Mouse (Mus musculus) granulocyte monocyte progenitor cell, adult 5-6 weeks (primary cell): ENCODE data around the gene Recql5. TPM values are rescaled to one million over a fixed set of nuclear protein-coding genes. Genes with fewer than 3 reads are reported as not detected.

Experiments
- ATAC-seq: replicated peaks from 2 replicates; pipeline ENCODE4 v1.8.0; 2016; ENCODE audit warnings: mild to moderate bottlenecking, moderate TSS enrichment, inconsistent platforms; ENCODE audit not compliant: poor library complexity, severe bottlenecking
- total RNA-seq, 2 experiments: library from RNA; stranded (forward) in 1 of 2; stranded (reverse) in 1 of 2; fragments of 200-712, 200-1000 nt in 1 of 2; fragments of >200 nt in 1 of 2; fragmentation: Nextera tagmentation in 1 of 2; gene quantifications; 2 replicates each; pipeline ENCODE4 v1.2.3; 2014 to 2017

Gene Recql5
- total RNA-seq, 2 experiments from 2014 or later = 18.9 to 22.8 TPM

DNA sequence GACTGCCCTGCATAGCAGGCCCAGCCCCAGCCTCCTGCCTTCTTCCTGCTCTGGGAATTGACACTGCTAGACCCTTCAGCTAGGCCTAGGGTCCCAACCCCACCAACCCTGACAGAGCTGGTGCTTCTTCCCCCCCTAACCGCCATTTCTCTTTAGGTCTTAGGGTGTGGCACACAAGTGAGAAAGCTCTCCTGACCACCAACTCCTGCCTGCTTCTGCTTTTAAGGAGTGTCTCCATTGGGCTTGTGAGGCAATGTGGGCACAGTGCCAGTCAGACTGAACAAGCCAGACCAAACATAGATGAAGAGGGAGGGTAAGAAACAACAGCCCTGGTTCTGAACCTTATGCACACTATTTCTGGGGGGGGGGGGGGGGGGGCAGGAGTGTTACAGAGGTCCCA is 30.4 kb downstream of the Recql5 start:
- peak; percentile 70 for ATAC-seq

DNA sequence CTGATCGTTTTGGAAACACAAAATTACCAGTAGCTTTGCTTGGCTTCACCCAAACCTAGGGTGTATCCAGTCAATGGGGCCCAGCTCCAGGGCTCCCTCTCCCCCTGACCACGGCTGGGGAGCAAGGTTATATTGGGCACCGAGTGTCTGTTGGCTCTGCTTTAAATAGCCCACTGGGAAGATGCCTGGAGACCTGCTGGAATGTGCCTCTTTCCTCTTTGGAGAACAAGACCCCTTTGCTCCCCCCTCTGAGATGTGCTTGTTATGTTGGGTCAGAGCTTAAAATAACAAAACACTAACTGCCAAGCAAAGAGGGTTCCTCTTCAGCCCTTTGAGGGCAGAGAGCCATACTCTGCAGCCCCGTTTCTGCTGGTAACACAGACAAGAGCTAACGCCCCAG is 31.1 kb downstream of the Recql5 start:
- ATAC-seq = no peak

DNA sequence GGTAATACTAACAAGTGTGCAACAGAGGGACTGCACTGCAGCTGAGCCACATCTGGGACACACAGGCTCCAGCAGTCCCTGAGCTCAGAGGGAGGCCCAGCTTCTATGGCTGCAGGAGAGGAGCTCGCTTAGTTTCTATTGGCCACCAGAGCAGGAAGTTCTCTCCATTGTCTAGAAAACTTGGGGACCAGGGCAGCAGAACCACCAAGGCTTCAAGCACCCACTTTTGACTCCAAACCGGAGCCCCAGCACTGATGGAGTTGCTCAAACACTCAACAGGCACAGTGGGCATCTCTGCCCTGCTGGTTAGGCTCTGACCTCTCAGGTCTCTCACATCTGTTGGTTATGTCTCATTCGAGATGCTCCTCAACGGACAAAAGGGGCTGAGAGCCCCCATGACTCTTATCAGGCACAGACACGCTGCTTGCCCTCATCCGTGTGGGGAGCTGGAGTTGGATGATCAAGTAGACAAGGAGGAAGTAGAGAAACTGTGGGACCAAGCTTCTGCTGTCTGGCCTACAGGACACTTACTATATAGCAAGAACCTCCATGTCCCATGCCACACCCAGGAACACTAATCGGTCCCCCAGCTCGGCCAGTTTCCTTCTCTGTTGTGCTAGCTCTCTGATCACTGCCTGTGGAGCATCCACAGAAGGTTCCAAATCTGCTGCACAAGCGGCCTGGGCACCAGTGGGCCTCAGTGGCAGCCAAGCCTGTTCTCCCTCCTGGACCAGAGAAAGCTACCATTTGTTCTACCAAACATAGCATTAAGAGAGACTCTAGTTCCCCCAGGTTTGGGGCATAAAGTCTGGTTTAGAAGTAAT is 31.7 kb downstream of the Recql5 start:
- 0 out of 2 replicates have a peak, but pooled peaks have one; percentile 3 for ATAC-seq

DNA sequence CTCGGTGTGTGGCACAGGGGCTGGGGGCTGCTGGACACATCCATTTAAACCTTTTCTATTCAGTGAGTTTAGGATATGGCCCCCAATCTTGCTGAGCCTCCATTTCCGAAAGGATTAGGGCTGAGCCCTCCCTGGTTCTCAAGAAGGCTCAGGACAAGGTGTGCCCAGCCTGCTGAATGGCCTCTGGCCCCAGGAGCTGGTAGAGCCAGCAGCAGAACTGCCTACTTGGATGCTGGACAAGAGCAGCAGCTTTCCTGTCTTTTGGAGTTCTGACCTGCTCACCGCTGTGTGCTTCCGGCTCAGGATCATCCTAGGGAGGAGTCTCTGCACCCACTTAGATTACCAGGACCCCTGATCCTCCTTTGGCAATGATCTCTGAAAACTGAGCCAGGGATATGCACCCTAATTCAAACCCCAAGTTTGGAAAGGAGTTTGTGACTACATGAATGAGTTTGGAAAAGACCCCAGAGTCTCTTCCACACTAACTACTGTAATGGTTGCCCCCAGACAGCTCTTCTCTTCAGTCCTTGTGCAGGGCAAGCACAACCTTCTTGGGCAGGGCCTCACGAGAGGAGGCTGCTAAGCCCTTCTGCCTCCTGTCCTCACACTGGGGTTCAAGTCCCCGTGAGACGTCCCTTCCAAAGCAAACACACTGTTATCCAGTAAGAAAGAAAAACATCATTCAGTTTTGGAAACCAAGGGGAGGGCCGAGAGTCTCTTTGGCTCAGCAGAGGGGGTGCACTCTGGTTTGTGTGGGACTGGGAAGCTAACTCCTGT is 32.5 kb downstream of the Recql5 start:
- ATAC-seq = no peak

DNA sequence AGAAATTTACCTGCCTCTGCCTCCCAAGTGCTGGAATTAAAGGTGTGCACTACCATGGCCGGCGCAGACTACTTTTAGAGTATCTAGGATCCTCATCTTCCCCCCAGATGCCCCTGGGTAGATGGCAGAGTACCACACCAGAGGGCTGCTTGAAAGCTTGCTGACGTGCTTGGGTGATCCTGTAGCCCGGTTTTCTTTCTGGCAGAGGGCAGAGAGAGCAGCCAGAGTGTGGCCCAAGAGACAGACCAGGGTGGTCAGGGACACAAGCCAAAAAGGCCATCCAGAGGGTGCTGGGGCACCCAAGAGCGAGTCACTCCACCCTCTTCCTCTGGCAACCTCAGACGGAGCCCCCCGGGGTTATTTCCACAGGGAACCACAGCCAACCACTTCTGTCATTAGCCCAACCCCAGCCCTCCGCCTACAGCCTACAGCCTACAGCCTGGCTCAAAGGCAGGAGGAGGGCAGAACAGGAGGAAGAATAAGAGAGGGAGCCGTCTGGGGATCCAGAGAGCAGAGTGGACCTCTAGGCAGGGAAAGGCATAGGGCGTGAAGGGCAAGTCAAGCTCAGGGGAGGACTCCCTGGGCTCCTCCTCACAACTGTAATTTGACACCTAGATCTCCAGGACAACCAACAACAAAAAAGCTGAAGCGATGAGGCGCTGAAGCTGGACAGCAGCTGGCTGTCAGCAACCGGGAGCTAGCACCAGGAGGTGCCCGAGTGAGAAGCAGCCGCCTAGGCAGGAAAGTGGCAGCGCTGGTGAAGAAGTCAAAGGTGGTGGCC is 33.6 kb downstream of the Recql5 start, which contains the start of gene Smim5:
Gene Smim5, plus strand, starts transcription at position 481 of the 781 bp plus-strand sequence.
- peak; percentile 26 for ATAC-seq

DNA sequence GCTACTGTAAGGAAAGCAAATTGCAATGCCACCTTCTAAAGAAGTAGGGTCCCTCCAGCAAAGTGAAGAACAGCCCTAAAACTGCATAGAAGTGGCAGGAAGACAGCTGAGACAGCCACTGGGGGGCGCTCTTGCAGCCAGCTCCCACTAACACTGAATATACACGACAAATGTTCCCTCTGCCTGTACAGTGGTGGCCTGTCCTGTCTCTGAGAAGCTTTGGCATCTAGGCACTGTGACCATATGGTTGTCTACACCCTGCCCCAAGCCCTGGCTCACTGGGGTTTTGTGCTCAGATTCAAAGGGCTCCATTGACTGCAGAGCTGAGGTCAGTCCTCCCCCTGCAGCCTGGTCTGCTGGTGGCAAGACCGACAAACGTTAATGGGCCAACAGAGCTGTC is 34.4 kb downstream of the Recql5 start:
- 0 out of 2 replicates have a peak, but pooled peaks have one; percentile 12 for ATAC-seq

DNA sequence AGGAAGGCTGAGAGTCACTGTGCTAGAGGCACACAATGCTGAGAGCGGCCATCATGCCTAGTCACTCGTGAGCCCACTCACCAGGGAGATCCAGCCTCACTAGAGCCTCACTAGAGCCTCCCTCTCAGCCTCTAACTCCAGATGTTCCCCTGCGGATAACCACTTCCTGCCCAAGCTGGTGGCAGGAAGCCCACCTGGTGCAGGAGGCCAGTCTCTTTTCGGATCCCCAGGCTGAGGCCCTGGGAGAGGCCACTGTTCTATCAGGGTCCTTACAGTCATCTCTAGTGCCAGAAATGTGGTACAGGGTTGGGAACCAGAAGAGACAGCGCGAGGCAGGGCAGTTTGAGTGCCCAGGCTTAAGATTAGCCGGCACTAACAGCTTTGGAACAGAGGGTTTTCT is 34.8 kb downstream of the Recql5 start:
- ATAC-seq = peak; percentile 24

DNA sequence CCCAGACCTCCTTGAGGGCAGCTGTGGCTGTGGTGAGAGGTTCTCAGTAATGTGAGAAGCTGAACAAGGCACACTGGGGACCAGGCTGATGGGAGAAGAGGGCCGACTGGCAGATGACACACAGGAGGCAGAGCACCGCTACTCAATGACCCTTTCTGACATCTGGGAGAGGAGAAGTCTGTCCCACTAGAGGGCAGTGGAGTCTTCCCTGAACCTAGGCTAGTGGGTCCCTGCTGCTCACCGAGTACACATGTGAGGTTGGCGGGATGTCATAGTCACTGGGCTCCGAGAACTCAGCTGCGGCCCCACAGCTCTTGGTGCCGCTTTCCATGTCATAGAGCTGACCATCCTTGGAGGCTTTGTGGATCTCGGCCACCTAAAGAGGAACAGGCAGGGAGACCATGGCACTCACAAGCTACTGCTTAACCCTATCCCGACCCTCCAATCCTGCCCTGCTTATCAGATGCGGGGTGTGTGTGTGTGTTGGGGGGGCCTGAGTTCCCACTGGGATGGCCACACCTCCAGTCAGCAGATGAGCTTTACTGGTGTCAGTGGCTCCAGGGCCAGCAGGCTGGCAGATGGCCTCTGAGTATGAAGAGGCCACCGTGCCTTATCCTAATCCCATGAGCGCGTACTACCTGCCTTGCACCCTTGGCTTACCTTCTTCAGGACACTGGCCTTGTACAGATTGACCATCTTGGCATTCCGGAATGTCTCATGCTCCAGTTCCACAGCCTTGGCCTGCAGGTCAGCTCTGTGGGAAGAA is 38.3 kb downstream of the Recql5 start:
- no peak for ATAC-seq

DNA sequence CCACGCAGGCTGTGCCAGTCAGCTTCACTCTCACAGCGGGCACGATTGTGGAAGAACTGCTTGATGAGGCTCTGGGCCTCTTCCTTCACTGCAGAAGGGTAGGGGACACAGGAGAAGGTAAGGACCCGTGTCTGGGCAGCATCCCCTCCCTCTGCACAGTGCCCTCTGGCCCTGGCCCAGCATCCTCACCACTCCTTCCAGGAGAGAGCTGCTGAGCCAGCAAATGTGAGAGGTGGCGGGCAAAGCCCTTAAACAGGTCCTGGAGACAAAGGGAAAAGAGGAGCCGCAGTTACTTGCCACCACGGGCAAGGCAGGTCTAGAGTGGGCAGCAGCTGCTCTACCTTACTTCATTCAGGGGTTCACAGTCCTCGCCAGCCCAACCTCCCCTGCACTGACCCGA is 40.2 kb downstream of the Recql5 start:
- no peak for ATAC-seq

DNA sequence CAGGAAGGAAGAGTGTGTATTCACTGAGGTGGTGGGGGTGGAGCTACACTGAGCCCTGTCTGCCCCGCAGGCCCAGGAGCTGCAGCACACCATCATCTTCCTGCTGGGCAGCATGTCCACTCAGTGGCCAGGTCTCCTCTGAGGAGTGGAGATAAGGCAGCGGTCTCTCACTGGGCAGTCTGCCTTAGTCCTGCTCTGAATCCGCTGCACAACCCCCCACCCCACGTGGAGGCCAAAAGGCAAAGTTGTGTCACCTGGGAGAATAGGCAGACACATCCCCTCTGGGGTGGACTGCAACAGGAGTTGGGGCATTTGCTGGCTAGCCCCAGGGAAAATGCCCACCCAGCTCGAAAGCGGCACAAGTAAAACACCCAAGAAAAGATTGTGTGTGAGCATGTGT is 41.1 kb downstream of the Recql5 start:
- no peak for ATAC-seq

DNA sequence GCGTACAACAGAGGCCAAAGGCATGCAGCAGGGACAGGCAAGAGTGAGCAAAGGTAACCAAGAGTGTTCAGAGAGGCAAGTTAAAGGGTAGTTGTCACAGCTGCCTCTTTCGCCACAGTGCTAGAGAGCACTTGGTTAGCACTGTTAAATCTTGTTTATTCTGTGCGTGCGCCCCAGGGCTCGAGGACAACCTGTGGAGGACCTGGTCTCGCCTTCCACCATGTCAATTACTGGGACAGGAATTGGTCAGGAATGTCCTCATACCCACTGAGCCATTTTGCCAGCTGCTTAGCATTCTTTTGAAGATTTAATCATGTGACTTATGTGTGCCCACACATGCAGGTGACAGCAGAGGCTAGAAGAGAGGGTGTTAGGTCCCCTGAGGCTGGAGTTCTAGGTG is 44.1 kb downstream of the Recql5 start:
- no peak for ATAC-seq

DNA sequence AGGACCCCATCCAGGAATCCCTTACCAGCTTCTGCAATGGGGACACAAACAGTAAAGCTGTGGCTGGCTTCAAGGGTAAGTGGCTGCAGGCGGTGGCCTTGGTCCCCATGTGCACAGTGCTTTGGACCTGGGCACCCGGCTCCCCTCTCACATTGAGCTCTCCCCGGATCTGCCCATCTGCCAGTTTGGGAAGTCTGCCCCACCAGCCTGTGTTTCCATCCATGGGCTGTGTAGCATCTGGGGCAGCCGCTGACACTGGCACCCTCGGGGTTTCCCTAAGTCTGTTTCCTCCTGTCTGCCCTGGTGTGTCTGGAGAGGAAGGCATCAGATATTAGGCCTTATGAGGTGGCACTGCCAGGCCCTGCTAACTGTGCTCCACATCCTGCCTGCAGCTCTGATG is 45.3 kb downstream of the Recql5 start:
- ATAC-seq = no peak

DNA sequence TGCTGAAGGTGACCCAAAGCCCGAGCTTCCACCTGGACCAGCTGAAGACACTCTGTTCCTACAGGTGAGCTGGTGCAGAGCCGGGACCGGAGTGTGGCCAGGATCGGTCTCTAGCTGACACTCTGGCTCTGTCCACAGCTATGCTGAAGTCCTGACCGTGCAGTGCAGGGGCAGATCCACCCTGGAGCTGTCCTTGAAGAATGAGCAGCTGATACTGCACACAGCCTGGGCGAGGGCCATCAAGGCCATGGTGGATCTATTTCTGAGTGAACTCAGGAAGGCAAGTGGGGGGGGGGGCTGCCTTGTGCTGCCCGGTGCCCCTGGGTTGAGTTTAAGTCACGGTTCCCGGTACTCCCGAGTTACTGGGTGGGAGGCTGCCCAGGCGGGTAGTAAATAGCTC is 46.8 kb downstream of the Recql5 start:
- ATAC-seq = no peak

DNA sequence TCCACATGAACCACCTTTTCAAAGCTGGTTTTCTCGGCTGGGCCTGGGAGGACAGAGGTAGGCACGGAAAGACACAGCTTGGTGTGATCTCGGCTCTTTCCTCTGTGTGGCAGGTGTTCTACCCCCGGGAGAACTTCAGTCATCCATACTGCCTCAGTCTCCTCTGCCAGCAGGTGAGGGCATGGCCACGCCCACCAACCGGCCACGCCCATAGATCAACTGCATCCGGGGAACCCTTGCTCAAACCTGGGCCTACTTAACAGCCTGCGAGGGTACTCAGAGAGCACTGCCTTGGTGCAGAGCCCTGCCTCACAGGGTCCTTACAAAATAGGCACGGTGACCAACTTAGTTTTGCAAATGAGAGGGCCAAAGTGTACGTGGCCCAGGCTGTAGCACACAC is 48.0 kb downstream of the Recql5 start:
- no peak for ATAC-seq

DNA sequence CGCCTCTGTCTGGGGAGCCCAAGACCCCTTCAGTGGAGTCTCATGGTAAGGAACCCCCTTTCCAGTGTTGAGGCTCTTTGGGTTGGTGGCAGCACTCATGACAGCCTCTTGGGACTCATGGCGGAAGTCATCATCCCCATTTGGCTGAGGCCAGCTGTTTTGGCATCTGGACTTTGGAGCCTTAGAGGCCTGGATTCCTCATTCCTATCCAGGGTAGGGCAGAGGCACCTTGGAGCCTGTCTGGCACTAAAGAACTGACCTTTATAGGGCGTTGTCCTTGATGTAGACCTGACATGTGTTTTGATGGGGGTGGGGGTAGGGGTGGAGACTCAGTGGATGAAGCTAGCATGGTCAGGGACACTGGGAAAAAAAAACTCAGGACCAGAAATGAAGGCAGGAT is 48.9 kb downstream of the Recql5 start:
- ATAC-seq = no peak

DNA sequence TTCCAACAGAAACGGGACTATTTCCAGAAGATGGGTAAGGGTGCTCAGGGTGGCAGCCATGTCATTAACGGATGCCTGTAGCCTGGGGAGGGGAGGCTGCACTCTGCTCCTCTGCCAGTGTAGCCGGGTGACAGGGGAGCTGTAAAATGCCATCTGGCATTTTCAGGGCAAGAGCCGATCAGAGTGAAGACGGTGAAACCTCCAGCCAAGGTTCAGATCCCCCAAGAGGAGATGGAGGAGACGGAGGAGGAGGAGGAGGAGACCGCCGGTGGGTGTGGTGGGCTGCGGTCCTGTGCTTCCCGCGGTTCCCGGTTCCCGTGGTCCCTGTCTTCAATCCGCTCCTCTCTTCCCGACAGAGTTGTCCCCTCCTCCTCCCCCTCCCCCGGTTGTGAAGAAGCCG is 50.0 kb downstream of the Recql5 start:
- no peak for ATAC-seq

DNA sequence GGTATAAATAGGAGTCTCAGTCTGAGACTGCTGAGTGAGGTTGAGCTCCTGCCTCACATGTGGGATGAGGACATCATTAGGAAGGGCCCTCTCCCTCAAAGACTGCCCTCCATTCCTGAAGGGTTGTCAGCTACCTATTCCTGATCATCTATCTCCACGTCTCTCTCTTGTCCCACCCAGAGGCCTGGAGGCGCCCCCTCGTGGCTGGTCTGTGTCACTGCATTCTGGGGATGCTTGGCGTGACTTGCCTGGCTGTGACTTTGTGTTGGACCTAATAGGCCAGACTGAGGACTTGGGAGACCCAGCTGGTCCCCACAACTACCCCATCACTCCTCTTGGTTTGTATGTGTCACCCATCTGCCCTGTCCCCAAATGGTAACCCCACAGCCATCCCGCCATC is 52.3 kb downstream of the Recql5 start:
- peak; percentile 42 for ATAC-seq

DNA sequence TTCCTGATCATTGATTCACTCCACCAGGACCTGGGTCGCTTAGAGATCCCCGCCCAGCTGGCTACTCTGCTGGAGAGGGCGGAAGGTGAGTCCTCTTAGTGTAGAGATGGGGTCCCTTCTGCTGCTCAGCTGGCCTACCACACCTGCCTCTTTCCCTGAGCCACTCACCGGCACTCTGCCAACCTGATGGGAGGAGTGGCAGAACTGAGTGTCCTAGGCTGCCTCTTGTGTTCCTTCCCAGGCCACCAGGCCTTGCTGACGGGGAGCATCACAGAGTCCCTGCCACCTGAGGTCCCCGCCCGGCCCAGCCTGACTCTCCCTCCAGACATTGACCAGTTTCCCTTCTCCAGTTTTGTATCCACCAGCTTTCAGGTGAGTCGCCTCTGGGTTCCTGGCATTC is 55.2 kb downstream of the Recql5 start:
- no peak for ATAC-seq

DNA sequence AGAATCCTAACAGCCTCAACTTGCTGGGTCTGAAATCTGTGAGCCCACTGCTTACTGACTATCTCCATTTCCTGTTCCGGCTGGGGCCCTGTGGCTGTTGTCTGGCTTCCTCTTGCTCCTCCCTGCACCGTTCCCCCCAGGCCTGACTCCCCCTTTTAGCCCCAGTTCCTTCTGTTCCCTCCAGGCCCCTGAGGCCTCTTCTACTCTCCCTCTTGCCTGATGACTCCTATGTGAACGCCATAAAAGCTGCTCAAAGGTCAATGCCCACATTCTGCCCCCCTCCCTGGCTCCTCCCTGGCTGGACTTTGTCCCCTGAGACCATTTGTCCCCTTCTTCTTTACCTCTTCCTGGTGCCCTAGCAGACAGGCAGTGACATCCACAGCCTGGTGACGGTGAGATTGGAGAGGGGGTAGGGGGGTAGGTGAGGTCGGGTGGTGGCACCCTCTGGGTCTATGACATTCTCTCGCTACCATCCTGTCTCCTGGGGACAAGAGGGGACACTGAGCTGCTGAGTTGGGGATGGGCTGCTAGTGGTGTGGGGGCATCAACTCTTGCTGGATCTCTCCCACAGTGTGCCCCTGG is 56.0 kb downstream of the Recql5 start:
- ATAC-seq = peak; percentile 48

DNA sequence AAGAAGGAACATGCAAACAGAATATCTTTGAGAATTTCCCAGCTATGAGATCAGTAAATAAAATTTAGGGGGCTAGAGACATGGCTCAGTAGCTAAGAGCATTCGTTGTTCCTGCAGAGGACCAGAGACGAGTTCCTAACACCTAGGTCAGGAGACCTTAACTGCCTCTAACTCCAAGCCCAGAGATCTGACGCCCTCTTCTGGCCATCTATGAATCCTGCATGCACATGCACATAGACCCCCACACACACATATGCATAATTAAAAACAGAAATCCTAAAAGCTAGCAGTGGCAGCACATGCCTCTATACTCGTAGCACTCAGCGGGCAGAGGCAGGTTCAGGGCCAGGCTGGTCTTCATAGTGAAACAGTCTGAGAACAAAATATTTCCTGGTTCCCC is 56.8 kb downstream of the Recql5 start:
- no peak for ATAC-seq
